Mouse (Mus musculus) small intestine, adult 2 months (tissue): ENCODE data around the gene Dock10.

Experiments
- CTCF ChIP-seq: fragments of 200-500 bp; IDR thresholded peaks from 2 replicates; pipeline ENCODE4 v1.5.1; 2012; ENCODE audit warnings: low read depth, mild to moderate bottlenecking, control low read depth, inconsistent platforms, low read length, moderate library complexity, mixed read lengths; ENCODE audit not compliant: insufficient replicate concordance, insufficient read length; ENCODE audit errors: extremely low read depth
- POLR2A ChIP-seq: fragments of 200-500 bp; IDR thresholded peaks from 2 replicates; pipeline ENCODE4 v1.6.1; 2012; ENCODE audit warnings: low read depth, mild to moderate bottlenecking, control low read depth, inconsistent platforms, low read length, moderate library complexity

- no peak for TF ChIP-seq CTCF
- TF ChIP-seq POLR2A, result no peak
These were observed 38.2 kb downstream of the Dock10 start for GRCm38 (mm10) chr1:80720146-80720545.
